Mouse (Mus musculus) spleen, adult 18-20 months (tissue): Measurements from ENCODE around the gene Vat1l.

ENCODE experiments used
- DNase-seq, 2 experiments: peaks; one replicate each; pipeline ENCODE4 v3.0.0; 2022; ENCODE audit warnings: mixed read lengths in 2 of 2

Gene Vat1l

DNA sequence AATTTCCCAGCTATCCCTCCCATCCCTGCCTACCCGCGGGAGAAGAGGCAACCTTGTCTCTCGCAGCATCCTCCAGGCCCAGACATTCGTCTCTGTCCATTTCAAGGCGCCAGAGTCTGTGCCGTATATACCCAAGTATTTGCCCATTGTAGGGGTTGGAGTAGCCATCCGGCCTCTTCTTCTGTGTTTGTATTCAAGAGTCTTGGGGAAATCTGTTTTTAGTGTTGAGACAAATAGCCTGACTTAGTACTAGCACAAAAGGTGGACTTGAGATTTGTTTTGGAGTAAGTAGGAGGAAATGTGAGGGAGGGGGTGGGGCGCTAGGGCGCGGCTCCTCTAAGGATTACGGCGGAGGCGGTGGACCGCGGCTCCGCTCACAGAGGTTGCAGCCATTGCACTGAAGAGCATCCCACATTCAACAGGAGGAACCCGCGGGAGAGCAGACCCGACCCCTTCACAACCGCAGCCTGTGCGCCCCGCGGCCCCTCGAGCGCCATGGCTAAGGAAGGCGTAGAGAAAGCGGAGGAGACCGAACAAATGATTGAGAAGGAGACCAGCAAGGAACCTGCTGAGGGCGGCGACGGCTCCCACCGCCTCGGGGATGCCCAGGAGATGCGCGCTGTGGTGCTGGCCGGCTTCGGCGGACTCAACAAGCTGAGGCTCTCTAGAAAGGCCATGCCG, at the start of gene Vat1l:
Vat1l (plus strand) TSS at position 392 of the 681 bp plus-strand sequence.
- no peak for DNase-seq

DNA sequence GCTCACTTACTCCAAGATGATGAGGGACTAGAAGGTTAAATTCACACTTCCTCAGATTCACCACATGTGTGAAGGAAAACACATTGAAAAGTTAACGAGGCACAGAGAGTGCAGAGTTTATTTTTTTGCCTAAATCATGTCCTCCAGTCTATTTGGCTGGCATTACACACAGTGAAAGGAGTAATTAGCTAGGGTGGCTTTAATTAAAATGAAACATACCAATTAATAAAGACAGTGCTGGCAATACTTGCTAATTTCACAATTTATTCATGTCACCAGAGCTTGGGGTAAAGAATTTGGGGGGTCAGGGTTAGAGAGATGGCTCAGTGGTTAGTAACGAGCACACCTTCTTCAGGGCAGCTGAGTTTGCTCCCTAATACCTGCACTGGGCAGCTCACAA, 46.8 kb upstream of the Vat1l start:
- DNase-seq, result no peak

DNA sequence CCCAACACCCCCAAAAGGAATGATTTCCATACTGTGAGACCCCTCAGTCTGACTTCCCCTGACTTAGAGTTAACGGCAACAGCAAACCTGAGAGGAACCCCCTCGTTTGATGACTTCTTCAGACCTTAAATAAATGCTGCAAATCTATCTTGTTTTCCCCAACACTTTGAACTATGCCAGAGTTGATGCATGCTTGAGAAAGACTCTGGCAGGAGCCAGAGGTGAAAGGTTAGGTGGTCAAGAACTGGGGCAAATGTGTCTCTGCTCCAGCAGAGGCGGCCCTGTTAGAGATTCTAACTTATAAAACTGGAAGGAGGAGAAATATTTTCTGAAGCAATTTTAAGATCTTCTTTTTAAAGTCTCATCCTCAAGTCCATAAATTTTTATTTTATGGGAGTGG, 45.7 kb upstream of the Vat1l start:
- no peak for DNase-seq

DNA sequence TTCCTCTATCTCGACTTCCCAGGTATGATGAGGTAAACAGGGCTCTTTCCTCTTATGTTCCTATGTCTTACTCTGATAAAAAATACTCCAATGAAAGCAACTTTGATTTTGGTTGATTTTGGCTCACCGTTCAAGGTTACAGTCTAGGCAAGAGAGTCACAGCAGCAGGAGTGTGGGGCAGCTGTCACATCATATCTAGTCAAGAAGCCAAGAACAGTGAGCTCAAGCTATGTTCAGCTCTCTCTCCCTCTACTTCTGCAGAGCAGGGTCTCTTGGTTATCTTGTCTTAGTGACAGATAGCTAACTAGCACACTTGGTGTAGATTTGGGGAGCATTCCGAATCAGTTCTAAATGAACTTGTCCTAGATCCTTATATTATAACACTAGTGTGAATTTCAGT, 41.5 kb upstream of the Vat1l start:
- DNase-seq, result no peak

DNA sequence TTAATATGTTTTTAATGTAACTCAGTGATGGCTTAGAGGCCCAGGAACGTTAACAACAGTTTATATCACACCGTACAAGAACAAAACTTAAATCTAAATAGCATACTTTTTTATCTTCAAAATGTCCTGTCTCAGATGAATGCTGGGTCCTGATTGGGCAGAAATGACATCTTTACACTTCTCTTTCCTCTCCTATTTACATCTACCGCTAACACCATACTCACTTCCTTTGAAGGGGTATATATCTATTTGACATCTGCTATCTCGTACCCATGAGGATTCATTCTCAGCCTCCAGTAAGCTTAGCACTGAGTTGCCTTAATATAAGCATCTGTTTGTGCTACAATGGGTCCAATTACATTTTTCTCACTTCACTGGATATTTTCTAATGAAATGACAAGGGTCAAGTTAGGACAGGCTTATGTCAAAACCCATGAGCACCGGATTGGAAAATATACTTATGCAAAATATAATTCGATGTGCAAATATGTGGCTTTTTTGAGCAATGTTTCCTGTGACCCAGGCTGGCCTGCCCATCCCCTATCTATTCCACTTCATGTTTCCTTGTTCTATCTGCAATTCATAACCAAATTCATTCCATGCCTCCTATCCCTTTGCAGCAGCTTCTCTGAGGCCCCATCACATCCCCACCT, 40.8 kb upstream of the Vat1l start:
- no peak for DNase-seq

DNA sequence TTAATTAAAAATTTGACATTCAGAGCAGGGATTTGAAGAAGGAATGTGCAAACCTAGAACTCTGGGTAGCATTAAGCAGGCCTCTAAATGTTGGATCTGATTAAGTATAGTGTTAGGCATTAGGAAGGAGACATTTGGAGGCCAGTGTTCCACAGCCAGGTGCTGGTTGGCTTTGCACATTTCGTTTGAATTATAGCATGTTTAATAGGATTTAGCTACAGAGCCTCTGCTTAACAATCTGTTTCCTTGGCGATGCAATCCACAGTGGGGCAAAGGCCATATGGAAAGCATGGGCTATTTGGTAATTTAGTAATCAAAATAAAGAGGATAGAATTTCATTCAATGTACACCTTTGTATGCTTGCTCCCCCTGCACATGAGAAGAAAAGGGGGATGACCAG, 39.7 kb upstream of the Vat1l start:
- DNase-seq, result no peak

DNA sequence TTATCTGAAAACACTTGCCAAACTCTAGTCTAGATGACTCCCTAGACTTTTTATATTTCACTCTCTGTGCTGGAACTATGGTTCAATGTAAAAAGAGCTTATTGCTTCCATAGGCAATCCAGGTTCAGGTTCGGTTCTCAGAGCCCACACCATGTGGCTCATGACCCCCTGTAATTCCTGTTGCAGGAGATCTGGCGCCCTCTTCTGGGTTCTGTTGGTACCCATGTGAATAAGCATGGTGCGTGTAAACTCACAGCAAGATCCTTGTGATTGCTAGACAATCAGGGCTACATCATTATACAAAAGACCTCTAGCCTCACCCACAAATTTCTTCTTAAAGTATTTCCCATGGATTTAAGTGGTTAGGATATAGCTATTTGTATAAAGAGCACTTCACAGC, 28.7 kb upstream of the Vat1l start:
- no peak for DNase-seq

DNA sequence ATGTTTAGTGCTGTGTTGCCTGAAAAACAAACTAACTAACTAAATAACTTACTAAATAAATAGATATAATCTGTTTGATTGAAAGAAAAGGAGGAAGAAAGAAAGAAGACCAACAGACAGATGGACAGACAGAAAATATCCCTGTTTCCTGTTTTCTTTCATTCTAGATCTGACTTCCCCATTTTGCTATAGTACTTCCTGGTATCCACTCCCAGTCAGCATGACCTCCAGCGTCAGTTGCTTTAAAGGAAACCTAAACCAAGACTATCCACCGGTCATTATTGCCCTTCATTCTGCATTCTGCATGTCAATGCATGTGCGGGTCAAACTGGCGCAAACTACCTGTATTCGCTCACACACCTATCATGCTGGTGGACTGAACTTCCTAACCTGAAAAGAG, 12.1 kb upstream of the Vat1l start:
- DNase-seq, result no peak

DNA sequence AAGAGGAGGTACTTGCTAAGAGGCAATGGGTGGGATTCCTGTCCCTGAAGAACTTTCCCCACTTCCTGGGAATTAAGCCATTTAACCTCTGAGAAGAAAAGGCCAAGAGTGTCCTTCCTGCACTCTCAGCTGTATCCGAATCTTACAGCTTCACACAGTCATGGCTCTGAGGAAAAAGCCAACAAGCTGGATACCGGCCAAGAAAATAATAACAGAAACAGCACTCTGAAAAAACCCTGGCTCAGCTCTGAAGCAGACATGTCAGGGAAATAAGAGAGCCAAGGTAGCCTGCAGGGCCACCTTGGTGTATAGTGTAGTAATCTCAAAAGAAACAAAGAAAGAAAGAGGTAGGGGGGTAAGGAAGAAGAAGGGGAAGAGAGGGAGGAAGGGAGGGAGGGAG, 6.4 kb upstream of the Vat1l start:
- DNase-seq, result no peak

DNA sequence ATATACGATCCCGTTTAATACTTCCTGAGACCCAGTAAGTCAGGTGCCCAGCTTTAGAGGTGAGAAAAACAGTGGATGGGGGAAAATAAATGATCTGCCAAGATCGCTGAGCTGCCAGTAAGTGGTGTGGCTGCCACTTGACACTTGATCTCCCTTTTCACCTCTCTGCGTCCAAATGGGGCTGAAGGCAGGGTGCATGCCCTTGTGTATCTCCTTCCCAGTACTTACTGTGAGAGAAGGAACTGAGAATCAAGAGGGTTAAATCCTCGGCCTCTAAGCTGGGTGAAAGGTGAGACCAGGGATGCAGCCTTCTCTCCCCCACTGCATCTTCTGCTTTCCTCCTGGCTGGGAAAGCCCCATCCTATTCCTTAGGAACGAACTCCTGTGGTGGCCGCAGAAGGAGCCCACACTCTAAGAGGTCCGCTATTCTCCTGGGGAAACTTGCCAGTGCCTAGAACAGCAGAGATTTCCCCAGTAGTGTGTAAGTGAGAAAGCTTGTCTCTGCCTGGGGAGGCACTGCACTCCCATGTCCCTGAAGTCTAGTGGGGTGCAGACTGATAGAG, 1.1 kb downstream of the Vat1l start:
- DNase-seq, result no peak

DNA sequence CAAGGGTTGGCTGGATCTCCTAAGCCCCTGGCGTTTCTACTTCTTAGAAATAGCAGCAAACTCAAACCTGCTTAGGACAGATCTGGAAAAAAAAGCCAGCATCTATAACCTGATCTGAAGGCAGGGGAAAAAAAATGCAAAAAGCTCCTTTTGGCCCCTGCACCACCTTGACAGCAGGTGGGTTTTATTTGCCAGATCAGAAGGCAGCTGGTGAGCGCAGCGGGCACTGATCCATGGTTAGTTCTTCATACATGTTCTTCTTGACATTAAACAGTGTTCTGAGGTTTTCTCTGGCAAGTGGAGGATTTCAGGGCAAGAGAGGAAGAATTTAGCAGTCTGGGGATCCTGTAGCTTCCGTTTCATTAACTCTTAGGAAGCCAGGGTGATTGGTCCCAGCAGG, 1.6 kb downstream of the Vat1l start:
- no peak for DNase-seq

DNA sequence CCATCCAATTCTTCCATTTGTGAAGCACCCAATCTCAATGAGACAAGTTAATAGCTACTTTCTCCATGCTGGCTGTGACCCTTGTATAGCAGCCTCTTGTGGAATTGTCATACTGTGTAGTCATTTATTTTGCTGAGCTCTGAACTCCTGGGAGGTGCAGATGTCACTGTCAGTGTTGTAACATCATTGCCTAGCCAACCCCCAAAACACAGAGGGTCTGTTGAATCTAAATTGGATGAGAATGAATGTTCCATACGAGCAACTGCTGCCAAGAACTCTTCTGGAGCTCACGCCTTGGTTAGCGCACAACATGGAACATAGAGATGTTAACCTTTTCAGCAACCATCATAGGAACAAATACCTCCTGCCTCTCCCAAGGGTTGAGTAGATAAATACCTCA, 15.4 kb downstream of the Vat1l start:
- no peak for DNase-seq

DNA sequence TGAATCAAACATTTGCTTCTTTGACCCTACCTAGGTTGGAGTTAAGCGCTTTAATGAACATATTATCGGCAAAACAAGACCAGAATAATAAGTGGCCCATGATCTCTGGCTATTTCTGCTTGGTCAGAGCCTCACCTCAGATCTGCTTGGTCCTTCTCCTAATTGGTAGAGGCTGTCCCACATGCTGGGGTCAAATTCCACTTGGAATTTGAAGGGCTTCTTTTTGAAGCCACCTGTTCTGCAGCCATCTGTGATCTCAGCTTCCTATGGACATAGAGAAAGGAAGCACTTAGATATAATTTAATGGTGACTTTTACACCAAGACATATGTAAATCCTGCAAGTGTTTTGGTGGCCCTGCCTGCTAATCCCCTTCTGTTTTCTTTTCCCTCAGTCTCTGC, 16.6 kb downstream of the Vat1l start:
- DNase-seq, result no peak

DNA sequence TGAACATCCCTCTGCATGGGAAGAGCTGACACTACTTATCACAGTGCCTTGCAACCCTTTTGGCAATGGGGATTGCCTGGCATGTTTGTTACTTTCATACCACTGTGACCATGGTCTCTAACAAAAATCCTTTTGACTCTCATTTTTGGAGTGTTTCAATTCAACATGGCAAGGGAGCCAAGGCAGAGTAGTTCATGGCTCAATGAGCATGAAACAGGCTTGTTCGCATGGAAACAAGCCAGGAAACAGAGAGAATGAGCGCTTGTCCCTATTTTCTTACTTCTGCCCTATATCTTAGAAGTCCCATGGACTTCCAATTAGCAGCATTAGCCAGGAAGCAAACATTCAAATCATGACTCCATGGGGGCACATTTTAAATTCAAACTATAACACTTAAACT, 18.6 kb downstream of the Vat1l start:
- DNase-seq, result no peak

DNA sequence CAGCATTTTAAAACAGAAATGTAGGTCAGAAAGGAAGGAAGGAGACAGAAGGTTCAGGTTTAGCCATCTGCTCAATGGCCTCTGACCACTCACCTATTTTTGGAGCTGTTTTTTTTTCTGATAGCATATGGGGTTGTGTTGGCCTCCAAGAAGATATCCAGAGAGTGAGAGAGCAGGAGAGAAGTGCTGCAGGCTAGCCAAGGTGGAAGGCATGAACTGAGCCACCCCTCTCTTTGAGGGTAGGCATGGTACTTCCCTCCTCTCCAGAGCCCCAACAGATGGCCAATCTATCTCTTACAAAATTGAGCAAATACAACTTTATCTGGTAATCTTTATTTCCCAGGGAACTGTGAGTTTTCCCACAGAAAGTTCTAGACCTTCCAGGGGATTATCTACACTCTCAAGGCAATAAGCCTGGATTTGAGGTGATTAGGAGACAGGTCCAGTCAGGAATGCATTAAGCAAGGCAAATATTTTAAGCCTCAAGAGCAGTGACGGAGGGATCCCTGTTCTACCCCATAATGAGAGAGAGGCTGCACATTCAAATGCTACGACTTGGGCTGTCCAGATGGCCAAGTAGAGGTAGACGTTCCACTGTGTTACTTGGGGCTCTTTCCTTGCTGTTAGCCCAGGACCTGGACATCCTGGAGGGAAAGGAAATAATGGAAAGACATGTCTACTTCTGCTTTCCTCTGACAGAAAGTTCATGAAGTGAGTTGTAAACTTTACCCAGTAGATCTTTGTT, 46.1 kb downstream of the Vat1l start:
- DNase-seq, result no peak

DNA sequence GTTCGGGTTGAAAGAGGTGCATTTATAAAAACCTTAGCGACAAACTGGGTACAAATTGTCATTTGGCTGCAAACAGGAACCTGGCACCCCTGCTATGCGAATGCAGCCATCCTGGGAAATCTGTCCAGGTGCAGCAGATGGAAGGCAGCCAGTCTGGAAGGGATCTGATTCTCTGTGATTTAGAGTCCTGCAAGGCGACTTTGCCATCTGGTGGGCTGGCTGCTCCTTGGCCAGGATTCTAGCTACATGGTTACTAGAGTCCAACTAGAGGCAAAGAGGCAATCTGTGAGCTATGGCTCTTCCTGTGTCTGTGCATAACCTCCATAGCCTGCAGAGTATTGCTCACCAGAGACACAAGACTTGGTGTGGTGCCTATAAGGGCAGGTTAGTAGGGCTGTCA, 53.3 kb downstream of the Vat1l start:
- no peak for DNase-seq

DNA sequence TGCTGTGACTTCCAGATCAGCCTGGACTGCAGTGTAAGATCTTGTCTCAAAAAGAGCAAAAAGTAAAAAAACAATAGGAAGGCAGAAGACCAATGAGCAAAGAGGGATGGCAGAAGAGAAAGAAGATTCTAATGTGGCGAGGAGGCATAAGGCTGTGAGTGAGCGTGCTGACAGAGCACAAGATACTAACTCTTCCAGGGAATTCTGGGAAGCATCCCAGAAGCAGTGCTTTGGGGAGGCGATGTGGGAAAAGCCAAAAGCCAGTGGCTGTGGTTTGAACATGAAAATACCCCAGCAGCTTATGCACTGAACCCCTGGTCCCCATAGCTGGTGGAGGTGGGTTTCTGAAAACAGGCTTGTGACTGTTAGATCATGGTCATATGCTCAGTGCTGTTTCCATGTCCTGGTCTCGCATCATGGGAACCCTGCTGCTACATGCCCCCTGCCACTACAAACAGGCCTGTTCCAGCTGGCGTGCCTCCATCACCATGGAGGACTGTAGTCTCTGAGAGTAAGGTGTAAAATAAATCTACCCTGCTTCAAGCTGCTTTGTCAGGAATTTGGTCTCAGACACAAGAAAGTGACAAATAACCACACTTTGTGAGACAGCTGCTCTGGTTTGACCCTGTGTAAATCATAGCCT, 54.4 kb downstream of the Vat1l start:
- no peak for DNase-seq

DNA sequence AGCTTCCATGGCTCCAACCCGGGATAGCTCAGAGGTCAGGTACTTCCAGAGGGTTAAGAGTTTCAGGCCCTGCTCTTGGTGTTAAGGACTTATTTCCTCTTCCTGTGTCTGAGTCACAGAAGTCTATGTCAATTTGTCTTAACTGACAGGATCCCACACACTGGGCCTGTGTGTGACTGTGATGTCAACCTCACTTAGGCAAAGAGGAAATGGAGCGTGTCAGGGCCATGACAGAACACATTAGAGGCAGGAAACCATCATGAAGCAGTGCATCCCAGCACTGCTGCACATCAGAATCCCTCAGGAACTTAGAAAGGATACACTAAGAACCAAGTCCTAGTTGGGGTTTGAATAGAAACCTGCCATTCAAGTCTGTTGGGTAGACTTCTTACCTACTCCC, 56.9 kb downstream of the Vat1l start:
- no peak for DNase-seq

DNA sequence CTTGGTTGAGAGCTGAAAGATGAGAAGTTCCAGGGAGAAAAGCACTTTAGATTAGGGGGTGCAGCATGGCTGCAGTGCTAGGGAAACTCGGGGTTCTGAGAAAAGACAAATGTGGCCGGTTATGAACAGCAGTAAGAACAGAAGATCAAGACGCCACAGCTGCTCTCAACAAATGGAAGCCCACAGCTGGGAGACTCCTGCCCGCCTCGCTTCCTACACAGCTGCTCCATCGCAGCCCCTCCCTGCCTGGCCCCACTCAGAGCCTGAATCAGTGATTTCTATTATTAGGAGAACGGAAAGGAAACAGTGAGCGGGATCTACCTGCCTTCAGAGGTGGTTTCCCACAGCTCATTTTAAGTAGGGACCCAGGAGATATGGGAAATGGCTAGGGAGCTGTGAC, 69.1 kb downstream of the Vat1l start:
- DNase-seq, result no peak

DNA sequence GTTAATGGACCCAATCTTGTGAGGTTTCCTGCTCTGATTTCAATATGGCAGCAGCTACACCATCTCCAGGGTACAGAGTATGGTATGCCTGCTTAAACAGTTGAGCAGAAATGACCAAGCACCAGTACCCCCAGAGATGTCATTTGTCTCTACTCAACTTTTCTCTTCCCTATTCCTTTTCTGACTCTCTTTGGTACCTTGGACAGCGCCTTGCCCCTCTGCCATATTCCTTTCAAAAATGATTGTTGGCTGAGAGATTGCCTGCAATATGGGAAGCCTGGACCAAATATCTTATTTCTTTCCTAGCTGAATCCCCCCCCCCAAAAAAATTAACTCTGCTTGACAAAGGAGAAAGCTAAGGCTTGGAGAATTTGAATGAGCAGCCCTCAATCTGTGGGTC, 75.7 kb downstream of the Vat1l start:
- DNase-seq, result no peak

DNA sequence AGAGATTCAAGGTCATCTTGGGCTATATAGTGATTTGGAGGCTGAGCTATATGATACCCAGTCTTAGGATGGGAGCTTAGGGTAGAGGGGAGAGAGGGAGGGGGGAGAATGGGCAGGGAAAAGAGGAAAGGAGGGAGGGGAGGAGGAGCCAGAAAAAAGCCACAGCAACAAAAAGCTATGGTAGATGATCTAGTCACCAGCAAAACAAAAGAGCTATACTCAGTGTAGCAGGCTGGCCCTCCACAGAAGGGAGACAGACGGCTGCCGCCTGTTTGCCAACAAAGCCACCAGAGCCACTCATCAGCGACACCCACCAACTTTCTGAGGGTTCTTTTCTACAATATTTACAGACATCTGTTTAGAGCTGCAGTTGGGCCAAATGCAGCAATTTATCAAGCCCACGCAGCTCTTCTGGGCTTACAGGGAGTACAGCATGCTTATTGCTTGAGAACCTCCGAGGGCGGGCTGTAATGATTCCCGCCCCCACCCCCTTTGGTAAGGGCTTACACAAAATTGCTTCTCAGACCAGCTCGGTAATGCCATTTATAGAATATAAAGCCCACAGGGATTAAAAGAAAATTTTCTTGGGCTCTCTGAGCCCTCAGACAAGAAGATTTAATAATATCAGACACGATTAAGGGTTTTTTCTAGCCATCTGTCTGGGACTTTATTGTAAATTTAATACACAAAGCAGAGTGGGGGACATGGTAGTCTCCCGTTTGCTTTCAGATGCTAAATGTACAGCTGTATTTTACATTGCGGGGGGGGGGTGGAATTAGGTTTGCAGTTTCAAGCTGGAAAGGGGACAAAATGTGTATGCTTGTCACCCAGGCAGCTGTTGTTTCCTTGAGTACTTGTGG, 89.7 kb downstream of the Vat1l start:
- DNase-seq, result no peak

DNA sequence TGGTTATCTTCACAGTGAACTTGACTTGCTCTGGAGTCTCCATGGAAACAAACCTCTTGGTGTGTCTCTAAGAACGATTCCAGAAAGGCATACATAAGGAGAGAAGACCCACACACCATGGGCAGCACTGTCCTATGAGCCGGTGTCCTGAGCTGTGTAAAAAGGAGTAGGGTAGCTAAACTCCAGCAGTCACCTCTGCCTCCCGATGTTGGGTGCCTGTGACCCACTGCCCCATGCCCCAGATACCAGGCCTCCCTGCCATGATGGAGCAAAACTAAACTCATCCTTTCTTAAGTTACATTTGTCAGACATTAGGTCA, 90.3 kb downstream of the Vat1l start:
- DNase-seq, result no peak

DNA sequence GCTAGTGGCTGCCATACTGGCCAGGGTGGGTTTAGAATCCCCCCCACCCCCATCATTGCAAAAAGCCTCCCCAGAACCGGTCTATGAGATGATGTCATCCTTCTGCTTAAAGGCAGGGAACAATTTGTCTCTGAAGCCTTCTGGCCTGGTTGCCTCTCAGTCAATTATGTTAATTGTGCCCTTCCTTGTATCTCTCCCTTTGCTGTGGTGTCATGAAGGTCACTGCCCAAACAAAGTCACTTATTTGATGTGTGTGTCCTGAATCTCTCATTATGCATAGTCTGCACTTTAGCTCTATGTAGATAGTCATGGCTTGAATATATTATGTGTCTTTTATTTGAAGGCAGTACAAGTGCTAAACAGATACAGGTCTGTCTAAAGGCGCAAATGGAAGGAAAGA, 92.8 kb downstream of the Vat1l start:
- DNase-seq, result no peak
